Comparison of ENCODE assay signal across 8 mouse cellular contexts in genomic region chr9:44734524-44735494, GRCm38 (mm10). TPM values are rescaled to one million over a fixed set of nuclear protein-coding genes. Genes with fewer than 3 reads are reported as not detected.
DNase-seq lines count a peak whose midpoint lies in the region; ATAC-seq lines count a peak whose summit lies in the region.

Phldb1 (minus strand) TSS chr9:44735198.

- peak within 1 kb of the TSS; percentile 99 for H3K4me2 ChIP-seq in embryonic facial prominence, embryonic 11.5 days (ENCODE audit: low read depth, low read length)
- H3K4me2 ChIP-seq in limb, embryonic 15.5 days, result peak within 1 kb of the TSS; percentile 95
- H3K4me2 ChIP-seq in midbrain, embryonic 15.5 days, result peak within 1 kb of the TSS; percentile 97

- WGBS in embryonic facial prominence, embryonic 11.5 days, result under 1% methylated on average over 45 of the region's 47 CpGs
- WGBS in limb, embryonic 15.5 days, result 1% methylated on average over 46 of the region's 47 CpGs
- WGBS in midbrain, embryonic 15.5 days, result under 1% methylated on average over 47 of the region's 47 CpGs

- no peaks in the 10 kb centered on the region for H3K9me3 ChIP-seq in embryonic facial prominence, embryonic 11.5 days (replicated peaks; ENCODE audit: control insufficient read depth, low read length)
- H3K9me3 ChIP-seq in limb, embryonic 15.5 days, result no peaks in the 10 kb centered on the region
- no peaks in the 10 kb centered on the region for H3K9me3 ChIP-seq in midbrain, embryonic 15.5 days

- H3K4me1 ChIP-seq in embryonic facial prominence, embryonic 11.5 days (ENCODE audit: control insufficient read depth, insufficient read depth, low read length), result peaks cover 2% of the 10 kb centered on the region; the same call in 1 of the 2 replicates
- H3K4me1 ChIP-seq in limb, embryonic 15.5 days, result peaks cover 56% of the 10 kb centered on the region
- peaks cover 20% of the 10 kb centered on the region for H3K4me1 ChIP-seq in midbrain, embryonic 15.5 days

- no peaks in the 10 kb centered on the region for H3K36me3 ChIP-seq in embryonic facial prominence, embryonic 11.5 days (replicated peaks; ENCODE audit: control insufficient read depth, insufficient read depth, low read depth, low read length)
- no peaks in the 10 kb centered on the region for H3K36me3 ChIP-seq in limb, embryonic 15.5 days
- no peaks in the 10 kb centered on the region for H3K36me3 ChIP-seq in midbrain, embryonic 15.5 days (replicated peaks)

- no peaks in the 10 kb centered on the region for H3K27me3 ChIP-seq in embryonic facial prominence, embryonic 11.5 days (ENCODE audit: control insufficient read depth, insufficient read depth, low read length)
- no peaks in the 10 kb centered on the region for H3K27me3 ChIP-seq in limb, embryonic 15.5 days
- H3K27me3 ChIP-seq in midbrain, embryonic 15.5 days (replicated peaks), result peaks cover 11% of the 10 kb centered on the region

- H3K4me3 ChIP-seq in embryonic facial prominence, embryonic 11.5 days (ENCODE audit: low read depth, low read length), result peak within 1 kb of the TSS; percentile 62
- H3K4me3 ChIP-seq in limb, embryonic 15.5 days, result peak within 1 kb of the TSS; percentile 67
- H3K4me3 ChIP-seq in midbrain, embryonic 15.5 days, result peak within 1 kb of the TSS; percentile 49

- peak; percentile 85 for DNase-seq in 3134 (ENCODE audit: extremely low read depth, insufficient read length, low spot score)
- DNase-seq in embryonic facial prominence, embryonic 11.5 days (ENCODE audit: low spot score), result peak; percentile 80
- peak; percentile 81 to 82 for DNase-seq in heart, adult 9 months (ENCODE audit: low spot score in 2 of 2)
- DNase-seq in kidney, adult 8-10 months, result peak; percentile 68 to 70
- DNase-seq in telencephalon, adult 2 months (ENCODE audit: low read depth, low spot score), result peak; percentile 64

- peak; percentile 66 for ATAC-seq in activated CD4-positive, CD25-positive, alpha-beta regulatory T cell, adult 4 months
- ATAC-seq in embryonic facial prominence, embryonic 11.5 days (replicated peaks; ENCODE audit: insufficient number of reproducible peaks, low FRiP score, low TSS enrichment, low read depth), result peak; percentile 73
- peak; percentile 80 for ATAC-seq in limb, embryonic 15.5 days (ENCODE audit: insufficient number of reproducible peaks, low FRiP score, low TSS enrichment, low read depth)
- peak; percentile 72 for ATAC-seq in midbrain, embryonic 15.5 days (replicated peaks)

- peak within 1 kb of the TSS; percentile 73 for H3K9ac ChIP-seq in embryonic facial prominence, embryonic 11.5 days (replicated peaks; ENCODE audit: low read length)
- peak within 1 kb of the TSS; percentile 62 for H3K9ac ChIP-seq in limb, embryonic 15.5 days
- H3K9ac ChIP-seq in midbrain, embryonic 15.5 days, result peak within 1 kb of the TSS; percentile 55

- 0 out of 2 replicates have a peak within 1 kb of the TSS, but pooled peaks have one; percentile 35 for H3K27ac ChIP-seq in embryonic facial prominence, embryonic 11.5 days (replicated peaks; ENCODE audit: low read depth, low read length)
- H3K27ac ChIP-seq in limb, embryonic 15.5 days, result peak within 1 kb of the TSS; percentile 93
- H3K27ac ChIP-seq in midbrain, embryonic 15.5 days, result no peak within 1 kb of the TSS

RNA-seq across cellular contexts. Expression of gene Phldb1, which starts in this region (rescaled TPM):
- polyA plus RNA-seq in activated CD4-positive, CD25-positive, alpha-beta regulatory T cell, adult 4 months (2017; shearing (Covaris generic)), result under 1 TPM in 1 of 2 experiments, not detected in 1; 0.30 TPM
- 27.8 and 30.0 TPM in 2 replicates for polyA plus RNA-seq in embryonic facial prominence, embryonic 11.5 days (2014; fragmentation: Nextera tagmentation; extraction: Ambion mirVana)
- polyA plus RNA-seq in limb, embryonic 15.5 days (2015; fragmentation: Nextera tagmentation; extraction: Ambion mirVana), result 37.8 and 39.2 TPM in 2 replicates
- 56.5 and 58.9 TPM in 2 replicates for polyA plus RNA-seq in midbrain, embryonic 15.5 days (2015; fragmentation: Nextera tagmentation; extraction: Ambion mirVana)

Comparison
In these comparisons a context has a peak if more than half of its experiments do, and no peak if none do; other contexts are left out.
1. RNA of gene Phldb1 (polyA plus RNA-seq): 56.5 to 58.9 TPM in midbrain, embryonic 15.5 days, 37.8 to 39.2 TPM in limb, embryonic 15.5 days and 27.8 to 30.0 TPM in embryonic facial prominence, embryonic 11.5 days; 0.30 TPM in activated CD4-positive, CD25-positive, alpha-beta regulatory T cell, adult 4 months; every median in the first group is over 10 times any median in the second.
2. Peak in ATAC-seq in activated CD4-positive, CD25-positive, alpha-beta regulatory T cell, adult 4 months; RNA of the gene not detected or under 1 TPM.
3. Peak in every context shown above with its lines, with median percentiles within 50 percentile points of each other: DNase-seq, ATAC-seq, H3K4me2 ChIP-seq, H3K4me3 ChIP-seq and H3K9ac ChIP-seq.